Mouse (Mus musculus) heart, postnatal 4 days (tissue): ENCODE data around the gene Sfrp4. TPM values are rescaled to one million over a fixed set of nuclear protein-coding genes. Genes with fewer than 3 reads are reported as not detected.
"Not testable (repeated sequence)": the region's sequence is repeated elsewhere in the genome, so short reads cannot be mapped to it uniquely, and the experiment has no call there.

Source experiments
- DNase-seq: peaks from one replicate; pipeline ENCODE4 v3.0.0; 2021
- total RNA-seq, 2 experiments: library from RNA; stranded (reverse); gene quantifications; 2 replicates each; pipeline ENCODE4 v1.2.3; 2021

Gene Sfrp4
- total RNA-seq: under 1 TPM in 1 of 2 experiments, not detected in 1; 0.16 TPM

DNA sequence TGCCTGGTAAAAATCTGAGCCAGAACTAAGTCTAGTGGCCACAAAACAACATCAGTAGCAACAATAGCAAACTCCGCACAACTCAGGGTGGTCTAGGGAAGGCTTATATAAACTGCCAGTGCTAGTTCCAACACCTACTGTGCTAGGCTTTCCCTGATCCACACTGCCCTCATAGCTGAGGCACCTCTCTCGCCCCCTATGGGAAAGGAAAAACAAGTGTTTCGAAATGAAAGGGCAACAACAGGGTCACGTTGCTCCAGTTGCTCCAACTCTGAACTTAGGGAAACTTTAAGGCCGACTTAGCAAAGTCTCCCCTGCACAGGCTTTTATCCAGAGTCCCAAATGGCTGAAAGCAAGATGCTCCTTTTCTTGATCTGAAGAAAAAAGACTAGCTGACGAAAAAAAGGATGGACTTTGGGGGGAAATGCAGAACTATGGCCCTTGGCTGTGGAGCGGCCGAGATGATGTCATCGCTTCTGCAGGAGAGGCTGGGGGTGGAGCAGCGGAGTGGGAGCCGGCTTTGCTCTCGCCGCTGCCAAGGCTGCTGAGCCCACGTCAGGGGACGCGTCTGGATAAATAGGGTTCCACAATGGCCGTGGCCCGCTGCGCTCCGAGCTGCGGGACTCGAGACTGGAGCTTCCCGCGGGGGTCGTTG lies at the start of gene Sfrp4:
Gene Sfrp4 (plus strand): TSS at position 532 of the 655 bp plus-strand sequence.
- DNase-seq: peak; percentile 53

DNA sequence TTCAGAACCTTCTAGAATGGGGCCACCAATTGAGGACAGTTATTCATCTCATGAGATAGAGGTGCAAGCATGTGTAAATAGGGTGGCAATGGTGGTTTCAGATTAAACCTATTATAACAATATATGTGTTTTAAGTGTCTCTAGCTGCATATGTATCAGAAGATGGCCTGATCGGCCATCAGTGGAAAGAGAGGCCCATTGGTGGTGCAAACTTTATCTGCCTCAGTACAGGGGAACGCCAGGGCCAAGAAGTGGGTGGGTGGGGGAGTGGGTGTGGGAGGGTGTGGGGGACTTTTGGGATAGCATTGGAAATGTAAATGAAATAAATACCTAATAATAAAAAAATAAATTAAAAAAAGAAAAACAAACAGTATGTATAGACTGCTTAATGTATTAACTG lies 48.2 kb upstream of the Sfrp4 start:
- not testable (repeated sequence) for DNase-seq

DNA sequence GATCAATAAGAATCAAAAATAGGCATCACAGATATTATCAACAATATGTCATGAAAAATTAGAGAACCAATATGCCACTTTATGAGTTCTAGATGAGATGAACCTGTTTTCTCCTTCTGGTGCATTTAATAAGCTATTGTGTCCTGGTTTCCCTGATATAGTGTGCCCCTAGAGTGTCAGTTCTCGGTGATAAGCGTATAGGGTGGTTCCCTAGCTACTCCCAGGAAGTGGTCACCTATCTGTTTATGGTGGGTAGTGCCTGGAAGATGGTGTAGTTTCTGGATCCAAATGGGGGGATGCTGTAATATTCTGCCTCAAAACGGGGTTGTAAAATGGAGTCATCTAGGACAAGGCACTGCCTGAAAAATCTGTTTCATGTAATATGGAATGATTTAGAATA lies 47.0 kb upstream of the Sfrp4 start:
- DNase-seq: no peak

DNA sequence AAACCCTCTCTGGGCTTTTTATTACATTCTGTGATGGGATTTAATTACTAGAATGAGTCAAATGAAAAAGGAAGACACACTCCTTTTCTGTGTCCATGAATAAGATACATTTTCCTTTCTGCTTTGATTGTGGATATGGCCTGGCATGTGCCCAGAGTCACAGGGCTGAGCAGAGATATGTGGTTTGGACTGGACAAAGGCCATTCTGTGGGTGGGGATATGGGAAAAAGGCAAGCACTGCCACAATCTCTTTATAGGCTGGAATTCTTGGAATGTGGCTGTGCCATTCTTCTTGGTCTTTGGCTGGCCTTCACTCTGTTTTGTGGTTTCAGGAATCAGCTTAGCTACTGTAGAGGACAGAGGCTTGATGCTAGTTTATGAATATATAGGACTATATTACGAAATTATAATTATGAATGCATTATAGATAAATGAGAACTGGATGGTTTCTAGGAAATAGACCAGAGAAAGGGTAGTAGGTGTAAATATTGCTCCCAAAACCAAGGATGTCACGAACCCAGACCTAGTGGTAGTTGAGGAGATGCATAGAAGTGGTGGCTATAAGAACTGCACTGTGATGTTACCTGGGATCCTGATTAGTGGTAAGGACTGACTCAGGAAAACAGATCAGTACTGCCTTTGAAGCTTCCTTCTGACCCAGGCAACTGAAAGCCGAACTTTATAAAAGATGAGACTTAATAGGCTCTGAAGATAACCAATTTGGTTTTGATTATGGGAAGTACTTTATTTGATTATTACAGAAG lies 31.7 kb upstream of the Sfrp4 start:
- DNase-seq: peak; percentile 7

DNA sequence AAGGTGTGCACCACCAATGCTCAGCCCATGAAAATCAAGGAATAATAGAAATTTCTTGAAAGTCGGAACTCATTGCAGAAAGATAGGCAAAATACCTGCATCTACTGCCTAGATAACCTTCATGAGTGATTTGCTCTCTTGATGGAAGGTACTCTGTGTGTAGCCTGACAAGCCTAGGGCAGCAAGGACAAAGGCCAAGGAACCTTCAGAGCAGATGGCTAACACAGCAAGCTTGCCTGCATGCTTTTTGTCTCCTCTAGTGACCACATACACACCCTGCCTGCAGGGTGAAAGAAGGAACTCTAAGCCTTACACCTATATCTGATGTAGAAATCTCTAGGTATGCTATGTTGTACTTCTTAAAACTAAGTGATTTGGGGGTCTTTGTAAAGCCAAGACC lies 27.8 kb upstream of the Sfrp4 start:
- DNase-seq: no peak

DNA sequence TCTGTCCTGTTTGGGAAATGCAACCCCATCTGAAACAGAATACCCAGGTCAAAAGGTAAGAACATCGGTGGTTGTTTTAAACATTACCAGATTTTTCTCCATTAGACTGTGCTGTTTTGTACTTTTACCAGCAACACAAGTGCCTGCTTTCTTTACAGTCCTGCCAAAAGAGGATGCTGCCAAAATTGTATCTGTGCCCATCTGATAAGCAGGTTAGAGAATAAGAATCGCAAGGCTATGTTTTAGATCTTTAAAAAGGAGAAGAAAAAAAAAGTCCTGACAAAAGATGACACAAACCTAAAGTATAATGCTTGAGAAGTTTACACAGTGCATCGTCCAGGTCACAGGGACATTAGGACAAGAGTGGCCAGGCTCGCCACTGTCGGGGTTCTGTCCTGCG lies 23.7 kb upstream of the Sfrp4 start:
- no peak for DNase-seq

DNA sequence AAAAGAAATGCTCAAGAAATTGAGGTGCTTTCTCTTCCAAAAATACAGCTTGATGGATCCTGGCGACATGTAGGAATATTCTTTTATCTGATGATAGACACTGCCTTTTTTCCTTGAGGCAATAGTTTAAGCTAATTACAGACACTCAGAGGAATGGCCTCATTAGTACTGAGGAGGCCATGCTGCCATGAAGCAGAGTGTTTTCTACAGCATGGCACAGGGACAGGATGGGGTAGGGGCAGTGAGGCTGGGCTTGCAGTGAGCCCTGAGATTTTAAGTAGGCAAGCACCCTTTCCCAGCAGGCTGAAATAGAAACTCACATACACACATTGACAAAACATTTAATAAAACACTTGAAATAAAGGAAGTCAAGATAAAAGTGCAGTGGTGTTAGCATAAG lies 20.4 kb upstream of the Sfrp4 start:
- DNase-seq: no peak

DNA sequence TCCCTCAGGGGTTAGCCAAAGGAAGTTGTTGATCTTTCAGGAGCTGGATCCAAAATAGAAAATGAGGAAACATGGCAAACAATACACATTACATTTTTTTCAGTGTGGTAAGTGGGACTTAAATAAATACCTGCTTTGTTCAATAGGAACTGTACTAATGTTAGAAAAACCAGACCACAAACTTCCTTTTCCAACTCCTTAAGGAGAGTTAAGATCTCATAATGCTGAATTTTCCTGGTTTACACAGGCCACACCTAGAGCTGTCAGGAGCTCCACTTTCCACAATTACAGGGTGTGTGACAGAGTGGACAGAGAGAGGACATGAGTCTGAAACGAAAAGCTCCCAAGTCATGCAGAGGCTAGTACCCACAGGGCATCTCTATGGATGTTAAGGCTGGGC lies 19.2 kb upstream of the Sfrp4 start:
- no peak for DNase-seq

DNA sequence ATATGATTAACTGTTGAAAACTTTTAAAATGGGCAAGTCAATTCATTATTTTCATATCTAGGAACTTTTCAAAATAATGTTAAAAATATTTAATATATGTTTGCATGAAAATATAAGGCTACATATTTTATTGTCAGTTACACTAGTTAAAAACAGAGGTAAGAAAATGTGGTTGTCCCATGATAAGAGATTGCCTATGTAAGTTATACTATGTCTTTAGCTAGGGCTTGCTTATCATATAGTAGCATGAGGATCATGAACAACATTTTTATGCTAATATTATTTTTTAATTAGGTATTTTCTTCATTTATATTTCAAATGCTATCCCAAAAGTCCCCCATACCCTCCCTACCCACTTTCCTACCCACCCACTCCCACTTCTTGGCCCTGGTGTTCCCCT lies 18.0 kb upstream of the Sfrp4 start:
- no peak for DNase-seq

DNA sequence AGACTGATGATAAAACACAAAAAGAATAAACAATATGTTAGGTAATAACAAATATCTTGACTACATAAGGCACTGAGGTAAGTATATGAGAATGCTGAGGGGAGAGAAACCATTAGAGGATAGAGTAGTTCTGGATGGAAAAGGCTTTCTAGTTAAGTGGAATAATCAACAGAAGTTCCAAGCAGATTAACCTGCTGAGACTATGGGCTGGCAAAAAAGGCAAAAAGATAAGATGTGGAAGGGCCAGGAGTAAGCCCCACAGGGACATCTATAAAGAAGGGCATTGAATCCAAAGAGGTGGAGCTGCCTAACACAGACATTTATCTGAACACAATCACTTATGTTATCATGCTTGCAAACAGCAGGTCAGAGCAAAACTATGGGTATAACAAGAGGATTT lies 14.8 kb upstream of the Sfrp4 start:
- DNase-seq: no peak

DNA sequence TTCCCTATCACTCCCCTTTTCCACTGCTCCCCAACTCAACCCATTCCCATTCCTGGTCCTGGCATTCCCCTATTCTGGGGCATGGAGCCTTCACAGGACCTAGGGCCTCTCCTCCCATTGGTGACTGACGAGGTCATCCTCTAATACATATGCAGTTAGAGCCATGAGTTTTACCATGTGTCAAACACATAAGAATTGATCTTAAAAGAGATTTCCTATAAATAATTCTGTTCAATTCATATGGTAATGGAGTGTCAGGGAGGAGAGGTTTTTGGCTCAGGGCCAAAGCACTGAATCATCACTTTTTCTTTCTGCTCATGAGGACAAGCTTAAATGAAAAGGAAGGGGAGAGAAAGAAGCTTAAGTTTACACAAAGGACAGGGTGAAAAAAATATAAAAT lies 10.6 kb upstream of the Sfrp4 start:
- DNase-seq: no peak

DNA sequence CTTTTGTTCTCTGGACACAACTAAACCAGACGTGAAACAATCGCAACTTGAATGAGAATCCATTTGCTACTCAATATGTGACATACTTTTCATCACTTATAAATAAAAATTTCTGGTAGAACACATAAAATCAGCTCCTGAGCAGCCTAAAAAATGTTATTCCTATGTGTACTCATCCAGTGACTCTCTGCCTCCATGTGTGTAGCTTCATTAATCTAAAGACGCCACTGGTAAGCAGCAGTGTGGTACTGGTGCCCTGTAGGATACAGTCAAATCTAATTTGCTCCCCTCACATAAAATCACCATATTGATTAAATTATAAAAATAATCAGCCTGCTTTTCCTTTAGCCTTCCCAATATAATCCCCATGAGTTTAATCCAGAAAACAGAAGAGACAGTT lies 9.9 kb upstream of the Sfrp4 start:
- DNase-seq: no peak

DNA sequence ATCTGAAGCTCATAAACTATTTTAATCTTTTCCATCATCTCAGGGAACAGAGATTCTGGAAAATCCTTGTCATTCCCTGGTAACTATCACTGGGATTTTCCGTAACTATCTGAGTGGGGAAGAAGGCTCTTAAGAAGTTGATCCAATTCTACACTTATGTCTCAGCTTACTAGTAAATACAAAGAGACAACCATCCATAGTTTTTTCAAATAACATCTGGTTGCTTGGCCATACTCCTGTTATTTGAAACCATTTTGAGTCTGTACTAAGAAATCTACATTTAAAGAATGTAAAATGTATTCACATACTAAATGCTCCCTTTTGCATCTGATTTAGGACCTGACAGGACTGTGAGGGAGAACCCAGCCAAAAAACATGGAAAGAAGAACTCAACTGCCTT lies 9.5 kb upstream of the Sfrp4 start:
- DNase-seq: no peak

DNA sequence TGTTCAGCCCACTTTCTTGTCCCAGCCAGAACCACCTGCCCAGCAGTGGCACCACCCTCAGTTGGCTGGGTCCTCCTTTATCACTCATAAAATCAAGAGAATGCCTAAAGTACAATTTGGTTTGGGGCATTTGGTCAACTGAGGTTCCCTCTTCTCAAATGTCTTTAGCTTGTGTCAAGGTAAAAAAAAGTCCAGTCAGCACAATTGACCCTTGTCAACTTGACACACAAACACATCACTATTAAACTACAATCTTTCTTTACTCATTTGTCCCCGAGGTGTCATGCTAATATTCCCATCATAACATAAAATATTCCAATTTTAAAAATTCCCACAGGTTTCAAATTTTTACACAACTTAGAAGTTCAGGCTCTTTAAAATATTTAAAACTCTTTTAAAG lies 8.6 kb upstream of the Sfrp4 start:
- DNase-seq: no peak

DNA sequence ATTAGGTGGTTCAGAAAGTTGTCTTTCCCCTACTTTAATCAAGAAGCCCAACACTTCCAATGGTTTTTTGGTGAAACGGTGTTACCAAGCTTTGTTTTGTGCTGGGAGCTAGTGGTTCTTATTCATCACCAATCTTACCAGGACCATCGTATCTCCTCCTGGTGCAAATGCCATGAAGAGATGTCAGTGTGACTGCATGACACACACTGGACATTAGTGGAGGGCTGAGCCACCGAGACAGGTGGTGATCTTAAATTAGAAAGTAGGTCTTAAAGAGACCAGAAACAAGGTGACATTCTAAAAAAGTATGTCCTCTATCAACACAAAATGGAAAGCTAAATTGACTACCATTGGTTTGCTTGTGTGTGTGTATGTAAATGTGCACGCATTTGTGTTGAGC lies 4.8 kb upstream of the Sfrp4 start:
- no peak for DNase-seq

DNA sequence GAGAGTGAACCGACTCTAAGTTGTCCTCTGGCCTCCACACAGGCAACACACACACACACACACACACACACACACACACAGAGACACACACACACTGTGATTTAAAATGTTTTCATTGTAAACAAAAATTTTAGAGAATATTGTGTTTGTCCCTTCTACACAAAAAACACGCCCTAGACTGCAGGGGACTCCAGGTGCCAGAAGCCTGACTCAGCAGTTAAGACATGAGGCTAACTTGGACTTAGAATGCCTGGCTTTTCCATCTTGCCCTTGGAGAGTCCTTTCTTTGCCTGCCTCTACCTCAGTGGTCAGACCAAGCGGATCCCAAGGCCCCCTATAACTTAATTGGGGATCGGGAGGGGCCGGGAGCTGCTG lies 4.1 kb upstream of the Sfrp4 start:
- no peak for DNase-seq

DNA sequence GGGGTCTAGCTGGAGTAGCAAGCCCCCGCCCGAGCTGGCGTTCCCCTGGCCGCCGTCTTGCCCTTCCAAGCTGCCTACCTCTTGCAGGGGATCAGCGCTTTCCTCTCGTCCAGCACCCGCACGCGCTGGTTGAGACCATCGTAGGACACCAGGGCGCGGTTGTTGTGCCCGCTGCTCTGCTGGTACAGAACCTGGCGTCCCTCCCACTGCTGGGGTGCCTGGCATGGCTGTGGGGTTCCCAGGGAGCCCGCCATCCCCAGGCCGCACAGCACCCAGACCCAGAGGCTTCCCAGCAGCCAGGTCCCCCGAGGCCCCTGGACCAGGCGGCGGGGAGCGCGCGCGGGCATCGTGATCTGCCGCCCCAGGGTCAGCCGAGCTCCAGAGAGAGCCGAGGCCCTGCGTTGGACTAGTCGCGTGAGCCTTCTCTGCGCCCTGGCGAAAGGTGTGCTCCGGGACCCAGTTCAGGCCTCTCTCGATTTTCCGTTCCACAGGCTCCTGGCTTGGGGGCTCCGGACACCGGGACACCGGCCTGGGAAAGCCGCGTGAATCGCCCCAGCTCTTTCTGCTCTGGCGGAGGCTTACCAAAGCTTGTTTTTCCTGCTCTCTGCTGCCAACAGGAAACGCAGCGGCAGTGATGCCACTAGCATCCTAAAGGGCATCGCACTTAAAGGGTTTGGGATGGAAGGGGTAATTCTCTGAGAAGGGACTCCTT lies 3.5 kb upstream of the Sfrp4 start, which contains the start of gene Epdr1:
Gene Epdr1 (minus strand): TSS at position 712 of the 712 bp plus-strand sequence.
- DNase-seq: peak; percentile 71

DNA sequence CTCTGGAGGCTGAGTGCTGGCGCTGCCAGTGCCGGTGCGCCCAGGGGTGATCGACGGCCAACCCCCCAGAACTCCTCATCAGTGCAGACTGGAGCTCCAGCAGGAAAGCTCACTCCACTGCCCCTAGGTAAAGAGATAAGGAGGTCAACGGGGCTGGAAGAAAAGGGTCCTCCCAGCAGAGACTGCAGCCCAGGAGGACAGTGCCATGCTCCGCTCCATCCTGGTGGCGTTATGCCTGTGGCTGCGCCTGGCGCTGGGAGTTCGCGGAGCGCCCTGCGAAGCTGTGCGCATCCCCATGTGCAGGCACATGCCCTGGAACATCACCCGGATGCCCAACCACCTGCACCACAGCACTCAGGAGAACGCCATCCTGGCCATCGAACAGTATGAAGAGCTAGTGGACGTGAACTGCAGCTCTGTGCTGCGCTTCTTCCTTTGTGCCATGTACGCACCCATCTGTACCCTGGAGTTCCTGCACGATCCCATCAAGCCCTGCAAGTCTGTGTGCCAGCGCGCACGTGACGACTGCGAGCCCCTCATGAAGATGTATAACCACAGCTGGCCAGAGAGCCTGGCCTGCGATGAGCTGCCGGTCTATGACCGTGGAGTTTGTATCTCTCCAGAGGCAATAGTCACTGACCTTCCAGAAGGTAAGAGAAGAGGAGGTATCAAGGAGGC lies 463 bp downstream of the Sfrp4 start:
- peak; percentile 5 for DNase-seq

DNA sequence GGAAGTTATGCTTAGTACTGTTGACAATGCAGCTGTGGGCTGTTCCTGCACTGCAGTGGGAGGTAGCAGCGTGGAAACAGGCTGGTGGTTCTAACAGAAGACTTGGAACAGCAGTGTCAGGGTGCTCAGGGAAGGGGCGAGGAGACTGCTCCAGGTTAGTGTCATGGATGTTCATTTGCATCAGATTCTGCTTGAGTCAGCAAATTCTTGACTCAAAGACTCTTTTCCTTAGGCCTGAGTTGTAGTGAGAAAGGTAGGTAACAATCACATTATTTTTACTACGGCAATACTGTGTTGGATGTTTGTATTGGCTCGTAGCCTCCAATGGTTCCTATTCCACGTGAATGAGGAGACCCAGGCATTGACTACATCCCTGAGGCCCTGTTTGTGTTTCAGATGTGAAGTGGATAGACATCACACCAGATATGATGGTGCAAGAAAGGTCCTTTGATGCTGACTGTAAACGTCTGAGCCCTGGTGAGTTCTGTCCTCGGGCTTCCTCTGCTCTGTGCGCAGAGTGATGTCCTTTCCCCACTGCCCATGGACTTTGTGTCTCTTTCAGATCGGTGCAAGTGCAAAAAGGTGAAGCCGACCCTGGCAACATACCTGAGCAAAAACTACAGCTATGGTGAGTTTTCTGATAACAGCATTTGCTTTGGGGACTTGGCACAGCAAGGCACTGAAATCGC lies 1.9 kb downstream of the Sfrp4 start:
- no peak for DNase-seq

DNA sequence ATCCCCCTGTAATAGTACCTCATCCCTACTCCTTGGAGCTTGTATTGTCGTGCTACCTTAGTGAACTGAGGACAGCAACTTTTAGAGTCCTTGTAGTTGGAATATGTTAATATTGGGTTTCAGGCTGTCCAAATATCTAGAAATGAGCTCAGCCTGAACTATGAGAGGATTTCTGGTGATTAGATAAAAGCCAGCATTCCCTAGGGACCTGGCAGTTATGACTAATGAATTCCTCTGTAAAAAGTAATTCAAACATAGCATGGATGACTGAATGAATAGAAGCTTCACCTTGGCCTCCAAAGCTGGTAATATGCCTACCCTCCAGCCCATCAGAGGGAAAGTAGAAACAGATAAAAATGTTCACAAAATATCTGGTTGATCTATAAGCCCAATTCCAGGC lies 3.6 kb downstream of the Sfrp4 start:
- no peak for DNase-seq

DNA sequence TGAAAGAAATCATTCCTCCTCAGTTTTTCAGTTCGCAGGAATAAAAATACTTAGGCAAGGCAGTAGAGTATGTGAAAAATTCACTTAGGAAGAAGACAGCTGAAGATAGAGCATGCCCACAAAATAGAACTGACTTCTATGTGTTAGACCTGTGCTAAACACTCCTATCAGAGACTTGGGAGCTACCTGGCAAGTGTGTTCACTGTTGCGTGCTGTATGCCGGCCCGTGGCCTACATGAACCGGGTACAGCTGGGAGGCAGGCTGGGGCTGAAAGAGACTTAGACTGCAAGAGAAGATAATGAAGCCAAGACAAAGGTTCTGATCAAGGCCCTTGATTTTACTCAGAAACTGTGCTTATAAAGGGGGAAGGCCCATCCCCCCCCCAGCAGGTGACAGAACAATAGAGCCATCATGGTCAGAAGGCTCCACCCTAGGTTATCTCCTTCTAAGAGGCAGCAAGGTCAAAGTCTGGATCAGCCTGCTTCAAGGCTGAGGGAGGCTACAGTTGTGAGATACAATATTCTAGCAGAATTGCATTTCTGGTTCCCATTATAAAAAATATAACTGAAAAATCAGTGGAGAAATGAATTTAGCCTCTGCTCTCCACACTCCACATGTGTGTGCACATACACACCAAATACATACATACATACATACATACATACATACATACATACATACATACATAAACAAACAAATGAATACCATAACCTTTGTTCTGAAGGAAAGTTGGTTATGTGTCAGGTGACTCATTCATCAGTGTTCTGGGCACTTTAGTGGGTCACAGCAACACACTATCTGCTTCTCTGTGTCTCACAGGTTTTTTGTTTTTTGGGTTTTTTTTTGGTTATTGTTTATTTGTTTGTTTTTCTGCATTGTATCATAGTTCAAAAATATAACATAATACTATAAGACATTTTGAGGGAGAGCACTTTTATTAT lies 8.1 kb downstream of the Sfrp4 start:
- no peak for DNase-seq
